Mouse (Mus musculus) urinary bladder, adult 2 months (tissue): ENCODE measurements around the gene Gng12. TPM values are rescaled to one million over a fixed set of nuclear protein-coding genes. Genes with fewer than 3 reads are reported as not detected.
"Not testable (repeated sequence)": the region's sequence is repeated elsewhere in the genome, so short reads cannot be mapped to it uniquely, and the experiment has no call there.

Experiments used
- DNase-seq: peaks from one replicate; pipeline ENCODE4 v3.0.0; 2022; ENCODE audit warnings: low spot score
- polyA plus RNA-seq: library from polyadenylated mRNA; depleted of rRNA; stranded (reverse); fragments of >200 nt; gene quantifications from 2 replicates; pipeline ENCODE4 v1.2.3, GENCODE M21; 2012

The Gng12 gene
- polyA plus RNA-seq, 1 experiment, result 85.2 TPM

DNA sequence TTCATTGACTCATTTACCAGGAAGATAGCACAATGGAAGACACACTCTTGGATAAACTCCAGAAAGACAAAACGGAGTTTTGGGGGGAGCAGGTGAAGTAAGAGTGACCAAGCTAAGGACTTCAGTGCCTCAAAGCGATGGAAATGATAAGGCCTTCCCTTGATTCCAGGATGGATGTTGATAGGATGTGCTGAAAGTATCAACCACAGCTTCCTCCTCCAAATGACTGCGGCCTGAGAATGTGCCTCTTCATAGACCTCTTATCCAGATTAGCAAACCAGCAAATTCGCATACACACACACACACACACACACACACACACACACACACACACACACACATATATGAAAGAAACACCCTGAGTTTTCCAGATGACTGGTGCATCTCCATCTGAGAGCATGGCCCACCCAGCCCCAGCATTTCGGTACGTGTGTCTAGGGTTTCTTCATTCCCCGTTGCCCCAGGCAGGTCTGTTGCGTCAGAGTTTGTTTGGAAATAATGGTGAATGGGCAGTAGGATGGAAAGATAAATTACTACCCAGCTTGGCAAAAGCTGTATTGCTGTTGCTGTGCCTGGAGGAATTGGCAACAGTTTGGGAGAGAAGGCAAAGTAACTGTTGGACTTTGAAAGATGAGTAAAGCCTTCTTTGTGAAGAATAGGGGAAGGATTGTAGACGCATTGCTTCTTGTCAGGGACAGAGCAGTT, 131.4 kb downstream of the Gng12 start:
- no peak for DNase-seq

GRCm38 (mm10) chr6:67029312-67029950, 133.2 kb downstream of the Gng12 start:
- DNase-seq, result no peak

GRCm38 (mm10) chr6:67029987-67030386, 133.8 kb downstream of the Gng12 start:
- no peak for DNase-seq

DNA sequence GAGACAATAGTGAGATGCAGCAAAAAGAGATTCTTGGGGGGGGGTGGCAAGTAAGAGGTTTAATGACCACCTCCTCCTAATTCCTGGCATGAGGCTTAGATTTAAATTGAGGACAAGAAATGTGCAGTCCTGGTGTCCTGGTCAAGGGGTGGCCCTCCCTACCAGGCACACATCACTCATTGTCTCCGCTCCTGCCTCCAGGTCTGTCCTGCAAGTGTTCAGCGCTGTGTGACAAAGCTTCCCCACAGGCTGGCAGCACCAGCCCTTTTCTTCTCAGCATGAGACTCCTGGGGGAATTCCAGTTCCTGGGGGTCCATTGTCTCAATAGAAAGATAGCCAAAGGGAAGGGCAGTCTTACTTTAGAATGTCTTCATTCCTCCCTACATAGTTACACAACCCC, 134.2 kb downstream of the Gng12 start:
- no peak for DNase-seq

- DNase-seq, result no peak
Observed at GRCm38 (mm10) chr6:67030846-67031245, 134.6 kb downstream of the Gng12 start.

- not testable (repeated sequence) for DNase-seq
Observed at GRCm38 (mm10) chr6:67032551-67032950, 136.4 kb downstream of the Gng12 start.

- not testable (repeated sequence) for DNase-seq
Observed at GRCm38 (mm10) chr6:67032972-67033371, 136.8 kb downstream of the Gng12 start.

GRCm38 (mm10) chr6:67033604-67034003, 137.4 kb downstream of the Gng12 start:
- no peak for DNase-seq

- no peak for DNase-seq
Observed at GRCm38 (mm10) chr6:67034331-67035130, 138.3 kb downstream of the Gng12 start.

DNA sequence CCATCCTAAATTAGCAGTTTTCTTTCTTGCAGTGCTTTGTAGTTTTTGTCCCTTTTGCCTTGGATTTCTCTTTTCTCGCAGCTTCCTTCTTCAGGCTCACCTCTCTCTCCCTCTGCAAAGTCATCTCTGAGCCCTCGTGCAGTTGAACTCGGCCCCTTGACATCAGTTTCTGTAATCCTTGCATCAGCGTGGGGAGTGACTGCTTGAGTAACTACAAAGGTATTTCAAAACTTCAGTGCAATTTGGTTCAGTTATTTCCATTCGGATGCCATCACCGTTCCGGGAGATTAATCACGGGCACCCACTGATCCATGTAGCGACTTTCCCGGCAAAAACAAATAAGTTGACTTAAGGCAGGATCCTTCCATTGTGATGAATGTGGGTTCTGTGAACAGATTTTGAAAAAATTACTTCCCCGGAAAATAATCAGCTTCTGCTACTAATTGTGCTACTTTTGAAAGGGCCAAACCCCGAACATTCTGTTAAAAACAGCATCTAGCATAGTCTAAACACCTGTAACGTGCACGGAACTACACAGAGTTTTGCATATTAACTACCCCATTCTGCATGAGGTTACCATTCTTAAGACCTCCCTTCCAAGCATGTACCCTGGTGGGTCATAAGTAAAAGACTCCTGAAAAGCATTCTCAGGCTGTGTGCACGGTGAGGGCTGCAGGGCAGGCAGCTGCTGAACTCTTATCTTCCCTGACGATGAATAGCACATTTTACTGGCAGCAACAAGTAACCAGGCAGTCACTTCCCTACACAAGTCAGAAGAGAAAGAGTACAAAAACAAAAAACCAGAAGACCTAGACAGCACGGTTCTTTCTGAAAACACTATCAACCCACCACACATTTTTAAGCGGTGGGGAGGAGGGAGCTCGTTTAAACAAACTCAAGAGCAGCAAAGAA, 139.4 kb downstream of the Gng12 start:
- no peak for DNase-seq

DNA sequence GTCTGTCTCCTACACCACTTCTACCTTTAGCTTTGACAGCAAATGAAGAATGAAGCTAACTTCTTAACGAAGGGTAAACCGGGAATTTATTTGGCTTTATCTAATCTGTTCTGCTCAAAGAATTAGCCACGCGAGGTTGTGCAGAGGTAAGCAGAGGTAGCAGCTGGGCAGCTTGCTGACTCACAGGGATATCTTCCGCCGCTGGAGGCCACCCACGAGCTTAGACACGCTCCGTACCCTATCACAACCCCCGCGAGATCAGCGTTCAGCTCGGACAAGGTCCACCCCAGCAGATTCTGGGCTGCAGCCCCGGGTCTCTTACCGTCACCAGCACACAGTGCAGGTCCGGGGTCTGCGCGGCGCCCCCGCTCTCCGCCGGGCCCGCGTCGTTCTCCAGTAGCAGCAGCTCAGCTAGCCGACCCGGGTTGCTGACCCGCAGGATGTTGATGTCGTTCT, 140.2 kb downstream of the Gng12 start:
- DNase-seq, result peak; percentile 70

DNA sequence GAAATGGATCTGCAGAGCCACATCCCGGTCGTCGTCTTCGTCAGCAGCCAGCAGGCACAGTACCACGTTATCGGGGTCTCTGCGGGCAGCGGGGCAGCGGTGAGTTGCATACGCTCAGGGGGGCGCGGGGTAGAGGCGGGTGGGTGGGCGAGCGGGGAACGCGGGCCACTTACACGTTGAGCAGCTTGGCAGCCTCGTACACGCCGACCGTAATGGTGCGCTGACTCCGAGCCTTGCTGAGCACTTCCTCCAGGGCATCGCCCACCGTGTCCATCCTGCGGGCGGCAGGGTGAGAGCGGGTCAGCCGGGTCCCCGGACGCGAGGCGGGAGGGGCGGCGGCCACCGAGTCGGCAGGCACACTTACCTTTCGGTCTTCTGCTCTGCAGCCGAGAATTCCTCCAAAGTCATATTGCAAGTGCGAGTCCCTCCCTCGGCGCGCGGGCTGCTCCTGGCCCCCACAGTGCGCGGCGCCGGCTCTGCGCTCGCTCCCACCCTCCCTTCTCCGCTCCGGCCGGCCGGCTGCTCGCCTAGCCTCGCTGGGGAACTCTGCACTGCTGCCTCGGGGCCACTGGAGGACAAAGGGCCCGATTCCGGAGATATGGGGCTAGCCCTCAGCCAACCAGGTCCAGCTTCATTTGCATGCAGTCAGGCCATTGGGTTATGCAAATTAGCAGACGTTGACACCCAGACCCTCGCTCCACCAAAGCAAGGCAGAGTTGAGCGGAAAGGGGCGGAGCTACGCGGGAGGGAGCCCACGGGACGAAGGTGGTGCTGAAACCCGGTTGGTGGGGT, 140.8 kb downstream of the Gng12 start, which contains the start of gene Gadd45a:
TSS of gene Gadd45a (minus strand) at position 621 of the 792 bp plus-strand sequence.
- peak; percentile 98 for DNase-seq

DNA sequence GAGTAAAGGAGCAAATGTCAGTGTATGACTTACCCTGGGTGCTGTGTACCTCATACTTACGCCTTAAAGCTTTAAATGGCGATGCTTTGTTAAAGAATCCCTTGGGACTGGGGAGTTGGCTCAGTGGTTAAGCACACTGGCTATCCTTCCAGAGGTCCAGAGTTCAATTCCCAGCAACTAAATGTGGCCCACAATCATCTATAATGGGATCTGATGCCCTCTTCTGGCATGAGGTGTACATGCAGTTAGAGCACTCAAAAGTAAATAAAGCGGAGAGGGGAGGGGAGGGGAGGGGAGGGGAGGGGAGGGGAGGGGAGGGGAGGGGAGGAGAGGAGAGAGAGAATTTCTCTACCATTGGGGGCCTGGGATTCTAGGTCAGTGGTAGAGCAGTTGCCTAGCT, 142.8 kb downstream of the Gng12 start:
- no peak for DNase-seq

GRCm38 (mm10) chr6:67040904-67041410, 144.8 kb downstream of the Gng12 start:
- no peak for DNase-seq

DNA sequence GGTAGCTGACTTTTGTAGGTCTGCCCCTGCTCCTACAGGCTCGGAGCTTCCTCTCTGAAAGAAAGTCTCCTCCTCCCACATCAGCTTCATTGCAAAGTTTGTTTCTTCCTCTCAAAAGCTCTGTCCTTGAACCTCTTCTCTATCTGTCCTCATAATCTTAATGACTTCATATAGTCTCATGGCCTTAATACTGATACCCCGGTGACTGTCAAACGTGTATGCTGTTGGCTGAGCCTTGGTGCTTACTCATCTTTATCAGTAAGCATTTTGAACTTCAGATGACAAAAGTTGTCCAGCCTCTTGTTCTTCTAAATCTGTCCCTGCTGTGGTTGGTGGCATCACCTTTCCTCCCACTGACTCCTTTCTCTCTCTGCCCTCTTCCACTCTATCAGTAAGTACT, 149.2 kb downstream of the Gng12 start:
- no peak for DNase-seq

GRCm38 (mm10) chr6:67046937-67047336, 150.7 kb downstream of the Gng12 start:
- DNase-seq, result no peak

- no peak for DNase-seq
Observed at GRCm38 (mm10) chr6:67048052-67048691, 152.0 kb downstream of the Gng12 start.

- no peak for DNase-seq
Observed at GRCm38 (mm10) chr6:67048880-67049694, 152.9 kb downstream of the Gng12 start.

DNA sequence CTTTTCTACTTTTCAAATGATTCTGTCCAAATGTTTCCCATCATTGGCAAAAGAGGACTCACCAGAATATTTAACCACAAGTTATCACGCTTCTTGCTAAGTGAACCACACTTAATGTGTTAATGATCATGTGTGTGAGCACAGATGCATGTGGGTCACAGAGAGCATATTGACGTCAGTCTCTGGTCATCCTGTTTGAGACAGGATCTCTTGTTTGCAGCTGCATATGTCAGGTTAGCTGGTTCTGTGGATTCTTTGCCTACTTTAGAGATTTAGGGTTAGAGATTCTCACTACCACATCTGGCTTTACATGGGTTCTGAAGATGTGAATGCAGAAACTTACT, 153.5 kb downstream of the Gng12 start:
- no peak for DNase-seq
